Mouse (Mus musculus): Measurements from ENCODE around the gene Gtf3a.
A peak's percentile ranks its signal among the peaks of the same experiment; 100 is the strongest.

DNA sequence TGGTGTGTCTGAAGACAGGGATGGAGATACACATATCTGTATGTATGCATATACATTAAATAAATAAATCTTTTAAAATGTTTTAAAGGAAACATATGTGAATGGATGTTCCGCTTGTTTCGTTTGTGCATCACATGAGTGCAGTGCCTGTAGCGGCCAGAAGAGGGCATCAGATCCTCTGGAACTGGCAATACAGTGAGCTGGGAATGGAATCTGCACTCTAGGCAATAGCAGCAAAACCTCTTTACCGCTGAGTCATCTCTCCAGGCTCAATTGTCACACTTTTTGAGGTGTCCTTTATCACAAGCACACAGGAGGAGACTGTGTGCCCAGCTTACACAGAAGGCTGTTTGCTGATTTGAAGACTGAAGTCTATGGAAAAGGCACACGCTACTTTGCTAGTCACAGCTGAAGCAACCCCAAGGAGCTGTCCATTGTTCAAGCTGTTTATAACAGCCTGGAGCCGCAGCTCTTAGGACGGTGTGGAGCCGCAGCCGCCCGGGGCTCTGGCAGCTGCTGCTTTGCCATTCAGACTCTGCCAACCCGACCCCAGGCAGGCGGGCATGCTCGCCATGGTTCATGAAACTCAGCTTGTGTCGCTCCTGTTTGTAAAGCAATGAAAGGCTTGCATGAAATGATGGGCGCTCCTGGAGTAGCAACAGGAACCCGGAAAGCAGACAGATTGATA lies 9.2 kb upstream of the Gtf3a start:
- TF ChIP-seq CTCF (IDR thresholded peaks at IDR 0.05; ENCODE audit: low read depth) (peak; percentile 66), EP300 (optimal IDR thresholded peaks at IDR 0.05) (no peak)

Measured in stomach, postnatal 0 days (tissue).